Mouse (Mus musculus): ENCODE data around the gene Vmn2r85.
"Not testable (repeated sequence)": the region's sequence is repeated elsewhere in the genome, so short reads cannot be mapped to it uniquely, and the experiment has no call there.

Vmn2r85 gene

GRCm38 (mm10) chr10:130429603-130430002 is at the start of gene Vmn2r85:
Gene Vmn2r85, minus strand, starts transcription at chr10:130429703.
- DNase-seq (ENCODE audit: low read depth, low spot score) = not testable (repeated sequence)

GRCm38 (mm10) chr10:130470311-130470760 is 40.8 kb upstream of the Vmn2r85 start:
- DNase-seq (ENCODE audit: low read depth, low spot score) = no peak

- DNase-seq (ENCODE audit: low read depth, low spot score) = not testable (repeated sequence)
Observed at GRCm38 (mm10) chr10:130455950-130456349, 26.4 kb upstream of the Vmn2r85 start, which contains the start of gene Vmn2r86. Gene Vmn2r86, minus strand, starts transcription at chr10:130456050.

- DNase-seq (ENCODE audit: low read depth, low spot score) = no peak
Observed at GRCm38 (mm10) chr10:130444776-130445175, 15.3 kb upstream of the Vmn2r85 start.

- DNase-seq (ENCODE audit: low read depth, low spot score) = not testable (repeated sequence)
Observed at GRCm38 (mm10) chr10:130434185-130434898, 4.8 kb upstream of the Vmn2r85 start.

GRCm38 (mm10) chr10:130422368-130422767 is 7.1 kb downstream of the Vmn2r85 start:
- not testable (repeated sequence) for DNase-seq (ENCODE audit: low read depth, low spot score)

GRCm38 (mm10) chr10:130420401-130420800 is 9.1 kb downstream of the Vmn2r85 start:
- DNase-seq (ENCODE audit: low read depth, low spot score) = no peak

GRCm38 (mm10) chr10:130419954-130420353 is 9.5 kb downstream of the Vmn2r85 start:
- DNase-seq (ENCODE audit: low read depth, low spot score) = not testable (repeated sequence)

- DNase-seq (ENCODE audit: low read depth, low spot score) = not testable (repeated sequence)
Observed at GRCm38 (mm10) chr10:130416352-130416751, 13.2 kb downstream of the Vmn2r85 start.

GRCm38 (mm10) chr10:130412167-130412698 is 17.3 kb downstream of the Vmn2r85 start:
- not testable (repeated sequence) for DNase-seq (ENCODE audit: low read depth, low spot score)

- no peak for DNase-seq (ENCODE audit: low read depth, low spot score)
Observed at GRCm38 (mm10) chr10:130394232-130394631, 35.3 kb downstream of the Vmn2r85 start, which contains the start of gene Vmn2r84. Gene Vmn2r84, minus strand, starts transcription at chr10:130394332.

GRCm38 (mm10) chr10:130375145-130375544 is 54.4 kb downstream of the Vmn2r85 start:
- DNase-seq (ENCODE audit: low read depth, low spot score) = no peak

- DNase-seq (ENCODE audit: low read depth, low spot score) = no peak
Observed at GRCm38 (mm10) chr10:130372491-130373173, 56.9 kb downstream of the Vmn2r85 start.

GRCm38 (mm10) chr10:130371644-130372043 is 57.9 kb downstream of the Vmn2r85 start:
- DNase-seq (ENCODE audit: low read depth, low spot score) = no peak

GRCm38 (mm10) chr10:130370005-130370682 is 59.4 kb downstream of the Vmn2r85 start:
- no peak for DNase-seq (ENCODE audit: low read depth, low spot score)

- no peak for DNase-seq (ENCODE audit: low read depth, low spot score)
Observed at GRCm38 (mm10) chr10:130368384-130368783, 61.1 kb downstream of the Vmn2r85 start.

- DNase-seq (ENCODE audit: low read depth, low spot score) = no peak
Observed at GRCm38 (mm10) chr10:130364766-130365165, 64.7 kb downstream of the Vmn2r85 start.
